Mouse (Mus musculus): ENCODE measurements at regions not wholly inside any gene's neighbourhood (a gene's known extent, or its start where the extent isn't known, plus 50 kb on each side); places are given as distances from the start of the nearest gene placed in this dataset.

DNA sequence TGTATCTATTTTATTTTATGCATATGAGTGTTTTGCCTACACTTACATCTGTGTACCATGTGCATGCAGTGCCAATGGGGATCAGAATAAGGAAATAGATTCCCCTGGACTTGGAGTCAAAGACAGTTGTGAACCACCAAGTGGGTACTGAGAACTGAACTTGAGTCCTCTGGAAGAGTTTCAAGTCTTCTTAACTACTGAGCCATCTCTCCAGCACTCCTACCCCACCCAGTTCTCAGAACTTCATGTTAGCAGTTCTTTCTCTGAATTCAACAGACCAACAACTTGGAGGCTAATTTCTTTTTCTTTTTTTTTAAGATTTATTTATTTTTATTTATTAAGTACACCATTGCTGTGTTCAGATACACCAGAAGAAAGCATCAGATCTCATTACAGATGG lies 112.3 kb upstream of the Spred1 start:
- ChIA-PET CTCF (no interaction called here), POLR2A (no interaction called here)

DNA sequence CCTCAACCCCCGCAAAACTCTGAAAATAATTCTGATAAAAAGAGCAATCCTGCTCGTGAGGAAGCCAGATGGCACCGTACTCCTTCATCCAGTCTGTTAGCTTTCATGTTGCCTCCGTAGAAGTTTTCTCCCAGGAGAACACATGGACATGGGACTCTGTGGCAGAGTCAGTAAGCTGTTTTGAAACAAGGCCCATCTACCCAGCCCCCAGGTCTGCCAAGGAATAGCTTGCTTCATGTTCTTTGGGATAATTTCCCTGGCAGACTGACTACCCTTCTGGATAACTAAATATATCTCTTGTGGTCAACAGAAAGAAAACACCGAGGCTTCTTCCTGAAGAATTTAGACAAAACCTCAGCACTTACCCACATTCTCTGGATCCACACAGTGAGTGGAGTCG lies 111.2 kb upstream of the Spred1 start:
- POLR2A ChIA-PET = interaction anchor here in 1 of 4 experiments (0.8 kb wide), 1 partner anchor 228 kb away, joined by 3 read pairs; no protein-coding TSS in a partner anchor

DNA sequence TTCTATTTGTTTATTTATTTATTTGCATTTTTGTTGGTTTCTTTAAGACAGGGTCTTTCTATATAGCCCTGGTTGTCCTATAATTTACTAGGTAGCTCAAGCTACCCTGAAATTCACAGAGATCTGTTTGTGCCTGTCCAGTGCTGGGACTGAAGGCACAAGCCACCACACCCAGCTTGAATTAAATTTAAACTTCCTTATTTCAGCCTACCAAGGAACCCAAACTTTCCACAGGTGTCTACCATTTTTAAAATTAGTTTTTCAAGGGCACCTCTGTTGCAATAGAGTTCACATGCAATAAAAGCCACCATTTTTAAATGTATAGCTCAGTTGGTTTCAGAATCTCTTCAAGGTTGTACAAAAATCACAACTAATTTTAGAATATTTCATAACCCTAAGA lies 110.2 kb upstream of the Spred1 start:
- CTCF ChIA-PET = no interaction called here
- POLR2A ChIA-PET = no interaction called here

More for the DNA sequence above, 111.2 kb upstream of the Spred1 start:
- CTCF ChIA-PET = no interaction called here

DNA sequence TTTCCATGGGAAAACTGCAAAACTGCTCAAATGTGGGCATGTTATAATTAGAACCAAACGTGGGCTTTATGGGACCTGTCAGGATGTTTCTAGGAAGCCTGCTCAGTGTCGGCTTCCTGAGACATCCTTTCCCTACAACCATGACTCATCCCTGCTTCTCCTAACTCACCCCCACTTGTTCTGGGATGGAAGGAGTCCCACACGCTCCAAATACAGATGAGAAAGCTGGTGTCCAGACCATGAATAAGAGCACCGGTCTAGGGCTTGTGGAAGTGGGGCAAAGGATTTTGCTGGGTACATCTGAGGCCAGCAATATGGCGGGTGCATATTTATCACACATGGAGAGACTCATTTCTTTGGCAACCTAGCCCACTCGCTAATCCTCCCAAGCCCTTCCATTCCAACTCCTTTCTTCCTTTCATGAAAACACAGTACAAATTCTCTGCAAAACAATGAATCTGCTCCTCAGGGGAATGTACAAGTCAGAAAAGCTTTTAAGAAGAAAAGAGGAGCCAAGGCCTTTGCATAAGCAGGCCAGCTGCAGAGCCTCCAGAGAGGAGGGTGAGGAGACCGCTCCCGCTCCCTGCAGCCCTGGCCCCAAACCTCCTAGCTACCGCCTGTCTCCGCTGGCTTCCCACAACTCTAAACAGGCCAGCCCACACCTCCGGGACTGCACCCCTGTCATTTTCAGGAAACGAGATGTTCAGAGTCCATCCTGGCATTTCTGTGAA lies 103.1 kb upstream of the Spred1 start:
- ChIA-PET CTCF (interaction anchor here in 1 of 4 experiments (1.3 kb wide), 1 partner anchor 122 kb away, joined by 3 read pairs; no protein-coding TSS in a partner anchor), POLR2A (interaction anchor here in 3 of 4 experiments (0.6 to 1.7 kb wide), 12 partner anchors 16 to 124 kb away, joined by 3 to 5 read pairs (median 4); partner anchors contain the start of gene Spred1 (in 1 of the 3))

DNA sequence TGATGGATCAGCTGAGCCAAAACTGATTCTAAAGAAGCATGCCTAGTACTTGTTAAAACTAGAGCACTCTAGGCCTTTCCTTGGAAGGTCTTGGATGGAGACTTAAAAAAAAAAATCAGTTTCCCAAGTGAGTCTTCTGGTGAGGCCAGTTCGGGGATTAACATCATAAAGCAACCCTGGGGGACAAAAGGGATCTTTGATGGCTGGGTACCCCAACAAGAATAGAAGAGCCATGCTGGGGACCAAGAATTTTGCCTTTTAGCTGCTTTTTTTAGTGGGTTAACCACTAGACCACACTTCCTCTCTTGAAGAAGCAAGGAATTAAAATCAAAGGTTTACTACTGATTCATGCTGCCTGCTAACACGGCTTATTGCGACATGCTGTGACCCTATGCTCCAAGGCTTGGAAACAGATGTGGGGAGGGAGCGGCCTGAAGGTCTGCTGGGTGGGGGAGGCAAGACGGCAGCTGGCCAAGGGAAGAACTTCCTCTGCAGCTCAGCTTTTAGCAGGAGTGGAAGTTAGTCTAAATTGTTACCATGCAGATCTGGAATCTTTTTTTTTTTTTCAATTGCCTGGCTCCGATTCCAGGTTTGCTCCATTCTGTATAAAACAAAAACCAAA lies 102.1 kb upstream of the Spred1 start:
- POLR2A ChIA-PET = interaction anchor here in 3 of 4 experiments (0.6 to 1.7 kb wide), 11 partner anchors 15 to 245 kb away, joined by 3 to 5 read pairs (median 4); partner anchors contain the start of gene Spred1 (in 1 of the 3)
- CTCF ChIA-PET = interaction anchor here in 2 of 4 experiments (0.6 to 1.3 kb wide), 2 partner anchors 75 to 122 kb away, joined by 3 to 8 read pairs; no protein-coding TSS in a partner anchor

DNA sequence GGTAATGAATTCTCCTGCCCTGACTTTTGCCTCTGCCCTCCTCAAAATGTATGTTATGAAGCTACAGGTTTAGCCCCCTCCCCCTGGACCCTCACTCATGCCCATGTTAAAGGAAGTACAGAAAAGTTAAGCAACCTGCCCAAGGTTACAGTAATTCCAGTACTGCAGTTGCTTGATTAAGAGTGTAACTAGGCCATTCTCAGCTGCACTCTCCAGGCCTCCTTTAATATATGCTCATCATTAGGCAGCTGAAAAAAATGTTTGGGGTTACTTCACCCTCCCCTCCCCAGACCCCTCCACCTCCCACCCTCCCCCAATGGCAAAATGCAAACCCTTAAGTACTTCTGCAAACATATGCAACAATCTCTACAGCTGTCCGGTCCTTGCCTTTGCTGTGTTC lies 101.6 kb upstream of the Spred1 start:
- CTCF ChIA-PET = no interaction called here
- POLR2A ChIA-PET = interaction anchor here in 2 of 4 experiments (0.6 to 1.7 kb wide), 6 partner anchors 33 to 244 kb away, joined by 3 to 5 read pairs (median 4); partner anchors contain the start of gene Spred1 (in 1 of the 2)

DNA sequence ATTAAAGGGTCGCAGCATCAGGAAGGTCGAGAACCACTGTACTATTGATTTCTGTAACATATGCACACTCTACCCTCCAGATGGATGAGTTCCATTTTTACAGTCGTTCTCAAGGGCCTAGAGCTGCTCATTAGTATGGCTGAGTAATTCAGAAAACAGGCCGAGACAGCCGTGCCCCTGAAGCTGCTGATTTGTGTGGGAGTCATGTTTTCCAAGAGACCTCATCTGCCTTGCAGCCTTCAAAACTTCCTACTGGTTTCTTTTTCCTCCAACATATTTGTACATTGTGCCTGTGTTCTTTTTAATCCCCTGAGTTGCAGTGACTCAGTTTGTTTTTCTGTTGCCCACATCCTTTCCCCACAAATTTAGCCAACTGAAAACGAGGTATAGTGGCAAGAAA lies 99.4 kb upstream of the Spred1 start:
- CTCF ChIA-PET = no interaction called here
- POLR2A ChIA-PET = no interaction called here

DNA sequence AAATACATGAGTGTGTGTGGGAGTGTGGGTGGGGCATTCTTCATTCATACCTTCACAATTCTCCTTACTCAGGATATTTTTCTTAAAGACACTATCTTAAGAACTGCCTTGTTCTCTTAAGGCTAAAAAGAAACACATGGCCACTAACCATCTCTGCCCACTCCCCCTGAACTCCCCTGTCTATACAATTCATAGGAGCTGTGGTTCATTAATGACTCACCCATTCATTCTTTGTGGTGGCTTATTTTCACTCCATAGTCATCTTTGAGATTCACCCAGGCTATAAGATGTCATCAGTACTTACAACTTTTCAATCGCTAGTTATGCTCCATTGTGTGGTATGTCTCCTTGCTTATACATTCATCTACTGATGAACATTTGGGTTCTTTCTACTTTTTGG lies 97.7 kb upstream of the Spred1 start:
- ChIA-PET CTCF (no interaction called here), POLR2A (no interaction called here)

DNA sequence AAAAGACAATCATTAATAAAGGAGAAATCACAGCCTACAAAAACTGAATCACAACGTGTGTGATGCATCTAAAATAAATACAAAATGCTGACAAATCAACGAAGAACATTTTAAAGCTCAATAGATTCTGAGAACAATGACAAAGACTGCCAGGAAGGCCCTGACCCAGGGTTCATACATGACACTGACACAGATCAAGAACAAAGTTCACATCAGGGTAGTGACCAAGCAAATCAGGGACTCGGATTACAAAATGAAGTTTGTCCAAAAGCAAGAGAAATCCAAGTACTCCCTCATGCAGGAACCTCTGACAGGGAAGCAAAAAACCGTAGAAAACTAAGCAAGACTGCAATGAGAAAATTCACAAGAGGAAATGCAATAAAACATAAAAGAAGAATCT lies 94.1 kb upstream of the Spred1 start:
- POLR2A ChIA-PET = no interaction called here
- CTCF ChIA-PET = no interaction called here

DNA sequence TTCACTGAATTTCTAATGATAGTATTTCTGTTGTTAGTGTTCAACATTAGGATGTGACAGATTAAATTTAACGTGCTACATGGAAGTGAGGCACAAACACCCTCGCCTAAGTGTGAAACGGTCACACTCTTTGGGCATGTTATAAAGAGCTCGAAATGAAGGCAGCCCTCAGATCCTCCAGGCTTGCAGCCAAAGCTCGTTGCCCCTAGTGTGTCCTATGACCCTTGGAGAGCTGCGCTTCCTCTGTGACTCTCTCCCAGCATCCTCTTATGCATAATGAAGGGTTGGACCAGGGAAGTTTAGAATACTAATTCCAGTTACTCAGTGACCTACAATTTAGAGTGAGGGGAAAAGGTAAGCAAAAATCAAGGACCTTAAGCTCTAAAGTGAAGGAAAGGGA lies 92.4 kb upstream of the Spred1 start:
- CTCF ChIA-PET = no interaction called here
- POLR2A ChIA-PET = interaction anchor here in 1 of 4 experiments (0.9 kb wide), 1 partner anchor 26 kb away, joined by 3 read pairs; no protein-coding TSS in a partner anchor

DNA sequence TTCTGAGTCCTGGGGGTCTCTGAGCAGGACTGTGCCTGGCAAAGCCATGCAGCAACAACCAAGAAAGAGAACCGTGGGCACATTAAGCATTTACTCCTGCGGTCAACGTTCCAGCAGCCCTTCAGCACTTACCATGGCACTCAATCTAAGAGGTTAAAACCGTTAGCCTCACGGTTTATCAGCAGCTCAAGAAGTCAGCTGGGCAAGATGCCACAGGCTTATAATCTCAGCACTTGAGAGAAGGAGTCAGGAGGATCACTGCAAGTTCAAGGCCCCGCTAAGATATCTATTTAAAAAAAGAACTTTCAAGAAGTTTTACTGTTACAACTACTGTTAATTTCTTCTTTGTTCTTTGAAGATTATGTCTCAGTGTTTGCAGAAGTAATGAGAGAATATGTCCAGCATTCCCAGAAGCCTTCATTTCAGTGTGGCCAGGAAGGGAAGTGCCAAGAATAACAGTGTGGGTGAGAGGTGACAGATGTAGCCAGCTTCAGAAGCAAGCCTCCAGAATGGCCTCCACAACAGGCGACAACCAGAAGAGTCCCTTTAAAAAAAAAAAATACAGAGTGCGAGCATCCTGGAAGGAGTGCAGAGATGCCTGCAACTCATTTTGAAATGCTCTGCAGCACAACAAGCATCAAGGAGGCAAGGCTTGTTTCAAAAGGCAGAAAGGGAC lies 84.8 kb upstream of the Spred1 start:
- POLR2A ChIA-PET = no interaction called here
- CTCF ChIA-PET = no interaction called here

DNA sequence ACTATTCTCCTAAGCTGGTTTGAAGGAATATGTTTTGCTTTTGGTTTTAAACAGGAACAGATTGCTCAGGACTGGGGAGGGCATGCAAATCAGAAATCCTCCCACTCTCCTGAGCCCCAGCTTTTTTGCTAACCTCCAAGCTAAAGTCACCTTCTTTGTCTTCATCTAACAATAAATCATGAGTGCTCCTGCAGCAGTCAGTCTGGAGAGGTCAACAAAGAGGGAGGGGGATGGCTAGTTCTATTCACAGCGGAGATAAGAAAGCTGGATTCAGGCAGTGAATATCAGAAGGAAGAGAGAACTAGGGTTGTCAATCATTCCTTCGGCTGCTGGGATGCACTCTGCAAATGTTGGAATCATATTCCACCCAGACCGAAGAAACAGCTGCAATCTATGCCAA lies 81.0 kb upstream of the Spred1 start:
- ChIA-PET CTCF (no interaction called here), POLR2A (no interaction called here)

DNA sequence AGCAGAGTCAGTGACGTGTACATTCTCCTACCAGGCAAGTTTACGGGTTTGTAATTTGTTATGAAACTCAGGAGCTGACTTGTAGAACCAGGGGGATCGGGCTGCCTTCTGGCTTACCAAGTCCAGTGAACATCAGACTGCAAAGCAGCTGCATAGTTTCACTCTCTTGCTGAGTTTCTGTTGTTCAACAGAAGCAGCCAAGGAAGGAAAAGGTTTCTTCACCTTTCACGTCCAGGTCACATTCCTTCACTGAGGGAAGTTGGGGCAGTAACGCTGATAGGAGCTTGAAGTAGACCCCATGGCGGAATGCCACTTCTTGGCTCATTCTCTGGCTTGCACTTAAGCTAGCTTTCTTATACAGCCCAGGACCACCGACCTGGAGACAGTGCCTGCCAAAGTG lies 77.3 kb upstream of the Spred1 start:
- ChIA-PET CTCF (no interaction called here), POLR2A (no interaction called here)

DNA sequence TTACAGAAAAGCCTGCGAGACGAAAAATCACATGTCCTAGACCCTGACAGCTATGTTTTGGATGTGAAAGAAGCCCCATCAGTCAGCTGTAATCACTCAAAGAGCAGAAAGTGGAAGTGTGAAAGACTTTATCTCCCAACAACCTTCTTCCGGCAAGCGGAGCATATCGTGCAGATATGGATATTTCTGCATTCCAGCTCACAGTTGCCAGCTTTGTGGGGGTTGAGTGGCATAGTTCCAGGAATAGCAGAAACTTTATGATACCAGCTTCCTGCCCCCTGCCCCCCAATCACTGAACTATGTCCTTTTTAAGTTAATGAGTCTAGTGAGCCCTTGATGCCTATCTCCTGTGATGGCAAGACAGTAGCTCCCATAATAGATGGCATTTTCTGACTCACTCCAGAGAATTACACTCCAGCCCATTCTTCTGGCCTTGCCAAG lies 72.9 kb upstream of the Spred1 start:
- ChIA-PET POLR2A (no interaction called here), CTCF (interaction anchor here in 1 of 4 experiments (0.6 kb wide), 1 partner anchor 153 kb away, joined by 3 read pairs; no protein-coding TSS in a partner anchor)

DNA sequence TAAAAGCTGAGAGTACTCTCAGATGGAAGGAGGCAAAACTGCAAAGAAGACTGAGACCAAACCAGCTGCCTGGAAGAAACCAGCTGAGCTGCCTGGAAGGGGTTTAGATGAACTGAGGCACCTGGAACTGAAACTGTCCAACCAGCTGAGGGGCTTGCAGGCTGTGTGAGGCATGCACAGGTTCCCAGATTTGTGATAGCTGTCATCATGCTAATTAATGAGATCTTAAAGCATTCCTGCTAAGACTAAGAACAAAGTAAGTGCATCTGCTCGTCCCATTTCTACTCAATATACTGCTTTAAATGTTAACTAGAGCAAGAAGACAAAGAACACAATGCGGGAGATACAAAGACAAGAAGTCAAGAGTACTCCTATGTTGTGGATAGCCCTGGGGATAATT lies 71.1 kb upstream of the Spred1 start:
- ChIA-PET CTCF (interaction anchor here in 1 of 4 experiments (0.6 kb wide), 2 partner anchors 214 to 426 kb away, joined by 4 read pairs; no protein-coding TSS in a partner anchor), POLR2A (interaction anchor here in 3 of 4 experiments (0.6 to 1.0 kb wide), 5 partner anchors 37 to 816 kb away, joined by 3 to 9 read pairs (median 4); no protein-coding TSS in a partner anchor)

DNA sequence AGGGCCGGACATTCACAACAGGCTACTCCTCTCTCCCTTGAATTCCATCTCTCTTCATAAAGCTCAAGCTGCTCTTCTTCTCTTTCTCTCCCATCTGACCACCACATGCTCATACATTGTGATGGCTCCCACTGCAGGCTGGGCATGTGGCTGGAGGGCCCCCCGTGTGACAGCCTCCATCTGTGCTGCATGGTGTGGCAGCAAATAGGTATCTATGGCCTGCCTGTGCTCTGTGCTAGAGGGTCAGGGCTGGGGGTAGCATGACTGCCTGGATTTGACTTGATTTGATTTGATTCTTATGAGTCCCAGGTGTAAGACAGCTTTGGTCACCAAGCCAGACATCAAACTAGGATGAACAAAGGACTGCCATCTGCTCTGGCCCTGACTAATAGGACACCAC lies 57.0 kb upstream of the Spred1 start:
- POLR2A ChIA-PET = no interaction called here
- CTCF ChIA-PET = interaction anchor here in 1 of 4 experiments (1.2 kb wide), 1 partner anchor 167 kb away, joined by 3 read pairs; no protein-coding TSS in a partner anchor

DNA sequence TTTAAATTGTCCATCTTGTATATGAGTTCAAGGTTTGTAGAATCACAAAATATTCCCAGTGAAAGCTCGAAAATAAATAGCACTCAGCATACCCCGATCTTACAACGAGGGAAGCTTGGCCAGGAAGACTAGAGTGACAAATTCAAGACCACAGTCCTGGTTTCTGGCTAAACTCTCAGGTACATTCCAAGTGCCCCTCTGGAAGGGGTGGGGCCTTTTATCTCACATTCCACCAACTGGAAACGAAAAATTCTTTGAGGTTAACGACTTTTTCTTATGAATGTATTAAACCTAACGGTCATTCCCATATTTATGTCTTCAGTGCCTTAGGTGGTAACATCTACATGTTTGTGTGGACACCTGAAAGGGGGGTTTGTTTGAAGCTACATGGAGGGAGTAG lies 50.8 kb upstream of the Spred1 start:
- CTCF ChIA-PET = no interaction called here
- POLR2A ChIA-PET = interaction anchor here in 1 of 4 experiments (1.2 kb wide), 1 partner anchor 50 kb away, joined by 3 read pairs; no protein-coding TSS in a partner anchor

DNA sequence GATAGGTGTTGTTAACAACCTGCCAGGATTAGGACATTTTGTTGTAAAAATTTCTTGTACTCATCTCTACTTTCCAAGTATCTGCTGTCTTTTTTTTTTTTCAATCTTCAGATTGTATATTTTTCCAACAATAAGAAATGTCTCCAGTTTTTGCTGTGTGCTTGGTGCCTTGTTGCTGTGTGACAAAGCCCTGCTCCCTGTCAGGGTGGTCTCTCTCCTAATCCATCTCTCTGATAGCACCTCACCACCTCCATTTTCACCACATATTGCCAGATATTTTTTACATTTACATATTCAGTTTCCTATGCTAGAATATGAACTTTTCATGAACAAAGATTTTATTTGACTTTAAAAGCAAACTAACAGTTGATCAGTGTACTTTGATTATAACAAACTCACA lies 50.1 kb upstream of the Spred1 start:
- POLR2A ChIA-PET = no interaction called here
- CTCF ChIA-PET = interaction anchor here in 1 of 4 experiments (0.7 kb wide), 1 partner anchor 111 kb away, joined by 3 read pairs; no protein-coding TSS in a partner anchor
